Mouse (Mus musculus): ENCODE measurements around the gene Hpcal1. TPM values are rescaled to one million over a fixed set of nuclear protein-coding genes. Genes with fewer than 3 reads are reported as not detected.

Hpcal1 gene
- polyA plus RNA-seq, 2 experiments, result 44.1 to 55.7 TPM

- no peak for ATAC-seq (ENCODE audit: low FRiP score, low read depth)
- Histone ChIP-seq H3K4me2 (replicated peaks; ENCODE audit: low read depth, low read length, severe bottlenecking) (no peak overlapping the region), H3K4me3 (replicated peaks; ENCODE audit: low read length) (no peak overlapping the region), H3K9ac (ENCODE audit: low read depth, low read length, severe bottlenecking) (no peak overlapping the region), H3K27me3 (ENCODE audit: control insufficient read depth, insufficient read depth, low read length) (no peaks in the 10 kb centered on the region), H3K9me3 (ENCODE audit: control insufficient read depth, low read length) (no peaks in the 10 kb centered on the region), H3K27ac (replicated peaks; ENCODE audit: low read depth, low read length) (no peak overlapping the region), H3K36me3 (ENCODE audit: control insufficient read depth, insufficient read depth, low read length) (no peaks in the 10 kb centered on the region), H3K4me1 (ENCODE audit: control insufficient read depth, insufficient read depth, low read length) (peaks cover 14% of the 10 kb centered on the region)
- no peak for TF ChIP-seq POLR2A (IDR thresholded peaks at IDR 0.05; ENCODE audit: borderline replicate concordance, extremely low read depth, insufficient read depth, insufficient read length)
- WGBS, result 59% methylated on average over 5 of the region's 5 CpGs
- no peak for DNase-seq (ENCODE audit: low spot score)
These were observed 62.2 kb downstream of the Hpcal1 start for GRCm38 (mm10) chr12:17752828-17753227.

GRCm38 (mm10) chr12:17754771-17755170 is 64.1 kb downstream of the Hpcal1 start:
- Histone ChIP-seq H3K4me1 (ENCODE audit: control insufficient read depth, insufficient read depth, low read length) (peaks cover 10% of the 10 kb centered on the region), H3K4me2 (replicated peaks; ENCODE audit: low read depth, low read length, severe bottlenecking) (no peak overlapping the region), H3K27me3 (ENCODE audit: control insufficient read depth, insufficient read depth, low read length) (no peaks in the 10 kb centered on the region), H3K9me3 (ENCODE audit: control insufficient read depth, low read length) (no peaks in the 10 kb centered on the region), H3K36me3 (ENCODE audit: control insufficient read depth, insufficient read depth, low read length) (no peaks in the 10 kb centered on the region), H3K9ac (ENCODE audit: low read depth, low read length, severe bottlenecking) (no peak overlapping the region), H3K27ac (replicated peaks; ENCODE audit: low read depth, low read length) (no peak overlapping the region), H3K4me3 (replicated peaks; ENCODE audit: low read length) (no peak overlapping the region)
- DNase-seq (ENCODE audit: low spot score), result no peak
- no peak for TF ChIP-seq POLR2A (IDR thresholded peaks at IDR 0.05; ENCODE audit: borderline replicate concordance, extremely low read depth, insufficient read depth, insufficient read length)
- 62% methylated on average over 1 of the region's 1 CpGs for WGBS
- ATAC-seq (ENCODE audit: low FRiP score, low read depth), result no peak

GRCm38 (mm10) chr12:17756891-17757290 is 66.2 kb downstream of the Hpcal1 start:
- ATAC-seq (ENCODE audit: low FRiP score, low read depth), result no peak
- TF ChIP-seq POLR2A (IDR thresholded peaks at IDR 0.05; ENCODE audit: borderline replicate concordance, extremely low read depth, insufficient read depth, insufficient read length), result no peak
- Histone ChIP-seq H3K9me3 (ENCODE audit: control insufficient read depth, low read length) (no peaks in the 10 kb centered on the region), H3K9ac (ENCODE audit: low read depth, low read length, severe bottlenecking) (no peak overlapping the region), H3K27me3 (ENCODE audit: control insufficient read depth, insufficient read depth, low read length) (no peaks in the 10 kb centered on the region), H3K36me3 (ENCODE audit: control insufficient read depth, insufficient read depth, low read length) (no peaks in the 10 kb centered on the region), H3K4me3 (replicated peaks; ENCODE audit: low read length) (no peak overlapping the region), H3K4me2 (replicated peaks; ENCODE audit: low read depth, low read length, severe bottlenecking) (no peak overlapping the region), H3K4me1 (ENCODE audit: control insufficient read depth, insufficient read depth, low read length) (no peaks in the 10 kb centered on the region), H3K27ac (replicated peaks; ENCODE audit: low read depth, low read length) (no peak overlapping the region)
- WGBS, result 81% methylated on average over 4 of the region's 4 CpGs
- DNase-seq (ENCODE audit: low spot score), result no peak

GRCm38 (mm10) chr12:17762286-17762933 is 71.8 kb downstream of the Hpcal1 start:
- no peak for TF ChIP-seq POLR2A (IDR thresholded peaks at IDR 0.05; ENCODE audit: borderline replicate concordance, extremely low read depth, insufficient read depth, insufficient read length)
- DNase-seq (ENCODE audit: low spot score) (no peak), ATAC-seq (ENCODE audit: low FRiP score, low read depth) (no peak)
- Histone ChIP-seq H3K9ac (ENCODE audit: low read depth, low read length, severe bottlenecking) (no peak overlapping the region), H3K9me3 (ENCODE audit: control insufficient read depth, low read length) (no peaks in the 10 kb centered on the region), H3K4me3 (replicated peaks; ENCODE audit: low read length) (no peak overlapping the region), H3K27me3 (ENCODE audit: control insufficient read depth, insufficient read depth, low read length) (no peaks in the 10 kb centered on the region), H3K4me1 (ENCODE audit: control insufficient read depth, insufficient read depth, low read length) (no peaks in the 10 kb centered on the region), H3K4me2 (replicated peaks; ENCODE audit: low read depth, low read length, severe bottlenecking) (no peak overlapping the region), H3K36me3 (ENCODE audit: control insufficient read depth, insufficient read depth, low read length) (no peaks in the 10 kb centered on the region), H3K27ac (replicated peaks; ENCODE audit: low read depth, low read length) (no peak overlapping the region)
- WGBS, result 80% methylated on average over 6 of the region's 6 CpGs

- Histone ChIP-seq H3K9ac (ENCODE audit: low read depth, low read length, severe bottlenecking) (no peak overlapping the region), H3K4me3 (replicated peaks; ENCODE audit: low read length) (no peak overlapping the region), H3K27ac (replicated peaks; ENCODE audit: low read depth, low read length) (no peak overlapping the region), H3K27me3 (ENCODE audit: control insufficient read depth, insufficient read depth, low read length) (no peaks in the 10 kb centered on the region), H3K4me1 (ENCODE audit: control insufficient read depth, insufficient read depth, low read length) (no peaks in the 10 kb centered on the region), H3K9me3 (ENCODE audit: control insufficient read depth, low read length) (no peaks in the 10 kb centered on the region), H3K4me2 (replicated peaks; ENCODE audit: low read depth, low read length, severe bottlenecking) (no peak overlapping the region), H3K36me3 (ENCODE audit: control insufficient read depth, insufficient read depth, low read length) (no peaks in the 10 kb centered on the region)
- TF ChIP-seq POLR2A (IDR thresholded peaks at IDR 0.05; ENCODE audit: borderline replicate concordance, extremely low read depth, insufficient read depth, insufficient read length), result no peak
- ATAC-seq (ENCODE audit: low FRiP score, low read depth) (no peak), DNase-seq (ENCODE audit: low spot score) (no peak)
These were observed 72.4 kb downstream of the Hpcal1 start for GRCm38 (mm10) chr12:17763054-17763453.

Data from limb, embryonic 14.5 days (tissue).